Mouse (Mus musculus): Measurements from ENCODE around the gene Slc38a5. TPM values are rescaled to one million over a fixed set of nuclear protein-coding genes. Genes with fewer than 3 reads are reported as not detected.
"Not testable (repeated sequence)": the region's sequence is repeated elsewhere in the genome, so short reads cannot be mapped to it uniquely, and the experiment has no call there.

Slc38a5 gene
- polyA plus RNA-seq, 1 experiment from 2014 or later, result 67.3 TPM

DNA sequence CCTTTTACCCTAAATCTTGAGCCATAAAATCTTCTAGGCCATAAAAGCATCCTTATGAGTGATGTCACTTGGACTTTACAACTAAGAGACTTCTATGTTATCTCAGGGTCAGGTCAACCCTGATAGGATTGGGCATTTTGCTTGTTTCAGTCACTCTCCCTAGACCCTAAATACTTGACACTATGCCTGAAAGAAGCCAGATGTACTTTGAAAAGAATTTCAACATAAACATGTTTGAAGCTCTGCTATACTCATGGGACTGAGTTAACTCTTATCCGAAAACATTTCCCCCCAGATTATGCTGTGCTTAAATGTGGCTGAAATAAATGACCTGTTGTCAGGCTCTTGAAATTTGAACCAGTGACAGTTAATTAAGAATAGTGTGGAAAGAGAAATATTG is 38.4 kb downstream of the Slc38a5 start:
- H3K27me3 ChIP-seq, result no peaks in the 10 kb centered on the region
- H3K4me3 ChIP-seq (replicated peaks), result no peak overlapping the region
- no peak overlapping the region for H3K4me2 ChIP-seq
- no peak for ATAC-seq (ENCODE audit: insufficient read depth)
- H3K27ac ChIP-seq (replicated peaks), result no peak overlapping the region
- WGBS (ENCODE audit: insufficient replicate concordance), result 67% methylated on average over 1 of the region's 1 CpGs
- no peaks in the 10 kb centered on the region for H3K36me3 ChIP-seq (replicated peaks)
- no peaks in the 10 kb centered on the region for H3K9me3 ChIP-seq (replicated peaks)
- no peaks in the 10 kb centered on the region for H3K4me1 ChIP-seq (replicated peaks)
- no peak overlapping the region for H3K9ac ChIP-seq

DNA sequence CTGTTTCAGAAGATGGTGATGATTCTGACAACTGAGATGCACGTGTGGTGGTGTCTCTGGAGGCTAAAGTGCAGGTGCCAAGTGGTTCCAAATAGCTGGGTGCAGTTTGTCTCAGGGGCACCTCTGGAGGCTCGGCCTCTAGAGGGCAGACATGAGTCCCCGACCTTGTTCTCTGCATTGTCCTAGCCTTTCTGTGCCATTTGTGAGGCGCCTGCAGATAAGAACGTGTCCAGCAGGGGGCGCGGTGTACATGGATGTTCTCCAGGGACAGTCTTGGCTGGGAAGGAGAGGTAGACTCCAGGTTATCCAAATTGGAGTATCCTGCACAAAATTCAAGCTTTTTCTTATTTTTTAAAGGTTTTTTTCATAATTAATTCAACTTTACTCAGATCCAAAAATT is 44.0 kb downstream of the Slc38a5 start:
- ATAC-seq (ENCODE audit: insufficient read depth); H3K4me3 ChIP-seq (replicated peaks); H3K4me1 ChIP-seq (replicated peaks); H3K27me3 ChIP-seq; H3K36me3 ChIP-seq (replicated peaks); H3K9me3 ChIP-seq (replicated peaks); H3K4me2 ChIP-seq; H3K9ac ChIP-seq; H3K27ac ChIP-seq (replicated peaks): not testable (repeated sequence)
- 8% methylated on average over 7 of the region's 7 CpGs for WGBS (ENCODE audit: insufficient replicate concordance)

DNA sequence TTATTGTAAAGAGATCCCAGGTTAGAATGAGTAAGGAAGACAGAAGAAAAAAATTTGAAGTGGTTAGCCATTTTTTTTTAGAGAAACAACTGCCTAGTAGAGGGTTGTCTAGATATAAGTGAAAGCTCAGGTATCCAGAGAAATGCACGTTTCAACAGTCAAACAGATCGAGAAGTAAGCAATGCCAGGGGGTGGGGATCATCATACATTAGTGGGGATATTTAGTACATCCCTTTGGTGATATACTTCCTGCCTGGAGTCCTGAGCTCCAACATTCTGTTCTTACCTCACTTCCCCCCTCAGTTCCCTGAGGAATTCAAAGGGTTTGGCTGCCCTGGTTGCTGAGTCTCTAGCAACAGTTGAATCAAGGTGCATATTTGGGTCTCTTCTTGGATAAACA is 56.2 kb downstream of the Slc38a5 start, which contains the start of gene Ssxb10:
Gene Ssxb10, plus strand, starts transcription at position 301 of the 400 bp plus-strand sequence.
- Histone ChIP-seq H3K36me3 (replicated peaks) (no peaks in the 10 kb centered on the region), H3K9me3 (replicated peaks) (no peaks in the 10 kb centered on the region), H3K4me2 (no peak within 1 kb of the TSS), H3K27me3 (no peaks in the 10 kb centered on the region), H3K9ac (no peak within 1 kb of the TSS), H3K27ac (replicated peaks) (no peak within 1 kb of the TSS), H3K4me1 (replicated peaks) (no peaks in the 10 kb centered on the region), H3K4me3 (replicated peaks) (no peak within 1 kb of the TSS)
- ATAC-seq (ENCODE audit: insufficient read depth), result no peak
- 36% methylated on average over 2 of the region's 2 CpGs for WGBS (ENCODE audit: insufficient replicate concordance)

Other genes starting within 250 kb of the Slc38a5 start
- gene Suv39h1, start 196.4 kb upstream of the Slc38a5 start, polyA plus RNA-seq (2015; fragmentation: Nextera tagmentation; extraction: Ambion mirVana), result 31.4 and 33.0 TPM in 2 replicates
- 2.1 and 2.2 TPM in 2 replicates for gene Was, start 180.6 kb upstream of the Slc38a5 start, polyA plus RNA-seq (2015; fragmentation: Nextera tagmentation; extraction: Ambion mirVana)
- gene Wdr13, start 138.2 kb upstream of the Slc38a5 start, polyA plus RNA-seq (2015; fragmentation: Nextera tagmentation; extraction: Ambion mirVana), result 6.0 and 6.2 TPM in 2 replicates
- gene Rbm3, start 125.3 kb upstream of the Slc38a5 start, polyA plus RNA-seq (2015; fragmentation: Nextera tagmentation; extraction: Ambion mirVana), result 228 and 253 TPM in 2 replicates
- 4.9 and 5.5 TPM in 2 replicates for gene Tbc1d25, start 95.0 kb upstream of the Slc38a5 start, polyA plus RNA-seq (2015; fragmentation: Nextera tagmentation; extraction: Ambion mirVana)
- gene Ebp, start 77.6 kb upstream of the Slc38a5 start, polyA plus RNA-seq (2015; fragmentation: Nextera tagmentation; extraction: Ambion mirVana), result 81.1 and 91.0 TPM in 2 replicates
- gene Porcn, start 64.6 kb upstream of the Slc38a5 start, polyA plus RNA-seq (2015; fragmentation: Nextera tagmentation; extraction: Ambion mirVana), result 0.83 and 1.1 TPM in 2 replicates
- gene Ftsj1, start 18.7 kb upstream of the Slc38a5 start, polyA plus RNA-seq (2015; fragmentation: Nextera tagmentation; extraction: Ambion mirVana), result 34.0 and 36.4 TPM in 2 replicates
- not detected in 2 replicates for gene Ssxb10, start 56.3 kb downstream of the Slc38a5 start, polyA plus RNA-seq (2015; fragmentation: Nextera tagmentation; extraction: Ambion mirVana)
- gene Ssxb9, start 95.8 kb downstream of the Slc38a5 start, polyA plus RNA-seq (2015; fragmentation: Nextera tagmentation; extraction: Ambion mirVana), result not detected in 2 replicates
- gene Ssxb1, start 142.2 kb downstream of the Slc38a5 start, polyA plus RNA-seq (2015; fragmentation: Nextera tagmentation; extraction: Ambion mirVana), result not detected in 2 replicates
- not detected in 2 replicates for gene Ssxb2, start 190.6 kb downstream of the Slc38a5 start, polyA plus RNA-seq (2015; fragmentation: Nextera tagmentation; extraction: Ambion mirVana)